Comparison of ENCODE assay signal across 15 mouse cellular contexts in genomic region chr5:67764798-67765197, GRCm38 (mm10).
DNase-seq lines count a peak whose midpoint lies in the region; ATAC-seq and TF ChIP-seq lines count a peak whose summit lies in the region.
"Had no signal": no experiment of that assay in that cellular context is flagged by ENCODE, and none has a peak within 500 bp of the region (broad histone marks: within the 10 kb centered on the region; RNA-seq: fewer than 3 reads in every experiment).

No protein-coding gene starts in this region.

- H3K27me3 ChIP-seq in liver, embryonic 14.5 days (ENCODE audit: control insufficient read depth, insufficient read depth, low read length): no peaks in the 10 kb centered on the region
- no peaks in the 10 kb centered on the region for H3K27me3 ChIP-seq in liver, embryonic 12.5 days (replicated peaks)
- H3K27me3 ChIP-seq in E14TG2a.4 (ENCODE audit: insufficient read depth, low read length): no peaks in the 10 kb centered on the region
- H3K27me3 ChIP-seq in embryonic facial prominence, embryonic 10.5 days (replicated peaks; ENCODE audit: low read depth, poor library complexity, severe bottlenecking): no peaks in the 10 kb centered on the region

- H3K27ac ChIP-seq in liver, embryonic 14.5 days: no peak overlapping the region
- H3K27ac ChIP-seq in liver, embryonic 12.5 days: no peak overlapping the region
- H3K27ac ChIP-seq in embryonic facial prominence, embryonic 10.5 days (replicated peaks): no peak overlapping the region
- H3K27ac ChIP-seq: heart, embryonic 10.5 days had no signal

- no peak overlapping the region for H3K4me2 ChIP-seq in liver, embryonic 14.5 days (ENCODE audit: low read depth)
- no peak overlapping the region for H3K4me2 ChIP-seq in liver, embryonic 12.5 days

- 81% methylated on average over 3 of the region's 3 CpGs for WGBS in liver, embryonic 14.5 days (ENCODE audit: insufficient replicate concordance)
- 90% methylated on average over 3 of the region's 3 CpGs for whole genome bisulfite sequencing in liver, embryonic 12.5 days (ENCODE audit: insufficient replicate concordance)
- 91% methylated on average over 3 of the region's 3 CpGs for WGBS in embryonic facial prominence, embryonic 10.5 days

- TF ChIP-seq CTCF in liver, embryonic 14.5 days (IDR thresholded peaks at IDR 0.05; ENCODE audit: low read depth): peak; percentile 45; the same call in 1 of the 2 replicates
- TF ChIP-seq CTCF in E14TG2a.4 (conservative IDR thresholded peaks at IDR 0.05; ENCODE audit: low read length): peak; percentile 59

- no peaks in the 10 kb centered on the region for H3K4me1 ChIP-seq in liver, embryonic 14.5 days (replicated peaks; ENCODE audit: control insufficient read depth in 2 of 2, insufficient read depth in 2 of 2, low read length in 1 of 2)
- no peaks in the 10 kb centered on the region for H3K4me1 ChIP-seq in liver, embryonic 12.5 days
- H3K4me1 ChIP-seq in E14TG2a.4 (replicated peaks; ENCODE audit: low read depth, low read length): no peaks in the 10 kb centered on the region
- H3K4me1 ChIP-seq in embryonic facial prominence, embryonic 10.5 days: no peaks in the 10 kb centered on the region

- TF ChIP-seq EP300 in liver, embryonic 14.5 days (IDR thresholded peaks at IDR 0.05; ENCODE audit: low read depth): no peak

- no peak overlapping the region for H3K9ac ChIP-seq in liver, embryonic 14.5 days (replicated peaks)
- H3K9ac ChIP-seq in liver, embryonic 12.5 days: no peak overlapping the region

- DNase-seq in liver, embryonic 14.5 days (ENCODE audit: low read depth in 3 of 3, low spot score in 3 of 3): no peak
- peak; percentile 49 for DNase-seq in ZHBTc4 (ENCODE audit: low read depth, low spot score)
- peak; percentile 35 for DNase-seq in naive thymus-derived CD4-positive, alpha-beta T cell, adult 2 months (ENCODE audit: low read depth)
- no peak for DNase-seq in embryonic facial prominence, embryonic 10.5 days (ENCODE audit: low spot score)
- DNase-seq: adrenal gland, postnatal 10 days; cerebellum, adult 11-12 months; heart, postnatal 4 days; kidney, adult 11 months; kidney, postnatal 4 days; liver; lung, postnatal 36 days had no signal

- H3K9me3 ChIP-seq in liver, embryonic 14.5 days (ENCODE audit: control insufficient read depth, low read length): no peaks in the 10 kb centered on the region
- no peaks in the 10 kb centered on the region for H3K9me3 ChIP-seq in liver, embryonic 12.5 days (replicated peaks)
- H3K9me3 ChIP-seq in E14TG2a.4 (ENCODE audit: low read length): no peaks in the 10 kb centered on the region
- no peaks in the 10 kb centered on the region for H3K9me3 ChIP-seq in embryonic facial prominence, embryonic 10.5 days
- H3K9me3 ChIP-seq: heart, embryonic 10.5 days had no signal

- H3K4me3 ChIP-seq in liver, embryonic 14.5 days (ENCODE audit: insufficient read depth in 1 of 2, low read depth in 2 of 2, low read length in 2 of 2): no peak overlapping the region
- H3K4me3 ChIP-seq in liver, embryonic 12.5 days: no peak overlapping the region
- H3K4me3 ChIP-seq in E14TG2a.4 (replicated peaks; ENCODE audit: low read length): no peak overlapping the region
- no peak overlapping the region for H3K4me3 ChIP-seq in embryonic facial prominence, embryonic 10.5 days
- H3K4me3 ChIP-seq: heart, embryonic 10.5 days had no signal

- no peak for ATAC-seq in liver, embryonic 14.5 days (ENCODE audit: insufficient read depth)
- no peak for ATAC-seq in liver, embryonic 12.5 days
- no peak for ATAC-seq in erythroid progenitor cell, adult 5-6 weeks (replicated peaks; ENCODE audit: low FRiP score, poor library complexity, severe bottlenecking)

- peaks cover 70% of the 10 kb centered on the region for H3K36me3 ChIP-seq in liver, embryonic 14.5 days (replicated peaks; ENCODE audit: control insufficient read depth, insufficient read depth, low read depth)
- H3K36me3 ChIP-seq in liver, embryonic 12.5 days: peaks cover 89% of the 10 kb centered on the region
- H3K36me3 ChIP-seq in E14TG2a.4 (ENCODE audit: insufficient read depth, low read length): peaks cover 21% of the 10 kb centered on the region
- no peaks in the 10 kb centered on the region for H3K36me3 ChIP-seq in embryonic facial prominence, embryonic 10.5 days (replicated peaks)
- H3K36me3 ChIP-seq: heart, embryonic 10.5 days had no signal

Comparison
In these comparisons a context has a peak if more than half of its experiments do, and no peak if none do; other contexts are left out.
1. DNase-seq: peak in ZHBTc4 (single experiment) and naive thymus-derived CD4-positive, alpha-beta T cell, adult 2 months (single experiment); none in liver, embryonic 14.5 days (0 of 3) and embryonic facial prominence, embryonic 10.5 days (single experiment).